ENCODE assay signal across 9 mouse cellular contexts in genomic region chr4:105109199-105109989, GRCm38 (mm10). TPM values are rescaled to one million over a fixed set of nuclear protein-coding genes. Genes with fewer than 3 reads are reported as not detected.
DNase-seq lines count a peak whose midpoint lies in the region; ATAC-seq and TF ChIP-seq lines count a peak whose summit lies in the region.
"Had no signal": no experiment of that assay in that cellular context is flagged by ENCODE, and none has a peak within 500 bp of the region (broad histone marks: within the 10 kb centered on the region; RNA-seq: fewer than 3 reads in every experiment).

Gene Prkaa2, minus strand, starts transcription at chr4:105109890.

- peak within 1 kb of the TSS; percentile 92 for H3K4me2 ChIP-seq in forebrain, postnatal 0 days (ENCODE audit: low read depth)
- H3K4me2 ChIP-seq in neural tube, embryonic 15.5 days, result peak within 1 kb of the TSS; percentile 74

- H3K4me1 ChIP-seq in forebrain, postnatal 0 days (ENCODE audit: insufficient read depth), result peaks cover 8% of the 10 kb centered on the region
- peaks cover 37% of the 10 kb centered on the region for H3K4me1 ChIP-seq in neural tube, embryonic 15.5 days
- peaks cover 12% of the 10 kb centered on the region for H3K4me1 ChIP-seq in testis, adult 2 months (ENCODE audit: control insufficient read depth, insufficient read depth, low read length)

- no peaks in the 10 kb centered on the region for H3K27me3 ChIP-seq in forebrain, postnatal 0 days (ENCODE audit: insufficient read depth, low read length)
- H3K27me3 ChIP-seq in neural tube, embryonic 15.5 days (replicated peaks), result no peaks in the 10 kb centered on the region
- no peaks in the 10 kb centered on the region for H3K27me3 ChIP-seq in testis, adult 2 months (ENCODE audit: control insufficient read depth, insufficient read depth, low read length)

- intact Hi-C loops in heart, postnatal 36 days (cut with DNase I), result loop anchor here (5.0 kb wide), 1 partner anchor 72 kb away; no protein-coding TSS in a partner anchor

- peak; percentile 95 for ATAC-seq in forebrain, postnatal 0 days
- ATAC-seq in neural tube, embryonic 15.5 days (ENCODE audit: low FRiP score), result peak; percentile 87

- peak within 1 kb of the TSS; percentile 95 for H3K9ac ChIP-seq in forebrain, postnatal 0 days
- H3K9ac ChIP-seq in neural tube, embryonic 15.5 days (replicated peaks), result peak within 1 kb of the TSS; percentile 86

- no peak for TF ChIP-seq POLR2A in testis, adult 2 months (IDR thresholded peaks at IDR 0.05; ENCODE audit: control insufficient read depth, low read depth, low read length)

- H3K36me3 ChIP-seq in forebrain, postnatal 0 days (ENCODE audit: insufficient read depth), result no peaks in the 10 kb centered on the region
- H3K36me3 ChIP-seq in neural tube, embryonic 15.5 days, result no peaks in the 10 kb centered on the region
- H3K36me3 ChIP-seq in testis, adult 2 months (ENCODE audit: control insufficient read depth, insufficient read depth, low read length), result no peaks in the 10 kb centered on the region
- H3K36me3 ChIP-seq: G1E had no signal

- WGBS in forebrain, postnatal 0 days, result 1% methylated on average over 76 of the region's 80 CpGs
- 1% methylated on average over 77 of the region's 80 CpGs for WGBS in neural tube, embryonic 15.5 days

- TF ChIP-seq CTCF in forebrain, postnatal 0 days (IDR thresholded peaks at IDR 0.05; ENCODE audit: low read depth), result no peak; the same call in 1 of the 2 replicates
- peak; percentile 55 for TF ChIP-seq CTCF in layer of hippocampus, adult 2 months (conservative IDR thresholded peaks at IDR 0.05)
- TF ChIP-seq CTCF in testis, adult 2 months (IDR thresholded peaks at IDR 0.05; ENCODE audit: control insufficient read depth, insufficient read depth, insufficient replicate concordance, low read depth, low read length), result no peak

- peak within 1 kb of the TSS; percentile 90 for H3K27ac ChIP-seq in forebrain, postnatal 0 days (ENCODE audit: low read depth, low read length)
- peak within 1 kb of the TSS; percentile 98 for H3K27ac ChIP-seq in layer of hippocampus, adult 2 months
- H3K27ac ChIP-seq in neural tube, embryonic 15.5 days (replicated peaks), result peak within 1 kb of the TSS; percentile 90
- H3K27ac ChIP-seq in testis, adult 2 months (ENCODE audit: control insufficient read depth, insufficient read depth, low read depth, low read length), result no peak within 1 kb of the TSS

- H3K4me3 ChIP-seq in forebrain, postnatal 0 days (ENCODE audit: low read depth, low read length), result peak within 1 kb of the TSS; percentile 85
- peak within 1 kb of the TSS; percentile 73 for H3K4me3 ChIP-seq in layer of hippocampus, adult 2 months
- H3K4me3 ChIP-seq in neural tube, embryonic 15.5 days (replicated peaks), result peak within 1 kb of the TSS; percentile 75
- H3K4me3 ChIP-seq in testis, adult 2 months (ENCODE audit: control insufficient read depth, low read depth, low read length), result peak within 1 kb of the TSS; percentile 90

- peak; percentile 5 for DNase-seq in CD4-positive helper T cell, adult 2 months (ENCODE audit: low read depth, low spot score)
- DNase-seq in cerebellum, adult 11-12 months, result peak; percentile 82
- DNase-seq in forebrain, postnatal 0 days, result peak; percentile 82
- peak; percentile 79 to 81 for DNase-seq in heart, postnatal 36 days
- peak; percentile 63 to 80 for DNase-seq in layer of hippocampus, adult 2 months (ENCODE audit: low spot score in 2 of 2)
- peak; percentile 76 to 82 for DNase-seq in lung, adult 18-20 months

- H3K9me3 ChIP-seq in forebrain, postnatal 0 days (ENCODE audit: low read length), result no peaks in the 10 kb centered on the region
- H3K9me3 ChIP-seq in neural tube, embryonic 15.5 days (replicated peaks), result no peaks in the 10 kb centered on the region

RNA-seq across cellular contexts. Expression of gene Prkaa2, which starts in this region (rescaled TPM):
- 24.2 and 29.1 TPM in 2 replicates for total RNA-seq in forebrain, postnatal 0 days (2014; rRNA removed)
- 10.6 and 14.5 TPM in 2 replicates for polyA plus RNA-seq in forebrain, postnatal 0 days (2015; fragmentation: Nextera tagmentation; extraction: Ambion mirVana)
- total RNA-seq in heart, postnatal 36 days (2021), result 10 to 100 TPM; 76.0 to 78.1 TPM
- total RNA-seq in layer of hippocampus, adult 2 months (2021), result 10 to 100 TPM; 16.6 to 18.0 TPM
- 9.6 and 10.7 TPM in 2 replicates for polyA plus RNA-seq in neural tube, embryonic 15.5 days (2015; fragmentation: Nextera tagmentation; extraction: Ambion mirVana)
- 0.37 and 0.38 TPM in 2 replicates for polyA plus RNA-seq in testis, adult 2 months (2012; rRNA removed)
- polyA plus RNA-seq: G1E had no signal

Comparison
In these comparisons a context has a peak if more than half of its experiments do, and no peak if none do; other contexts are left out.
1. DNase-seq: peak in every context shown above with its lines; median percentile 82 in cerebellum, adult 11-12 months; 82 in forebrain, postnatal 0 days; 80 in heart, postnatal 36 days; 79 in lung, adult 18-20 months; 72 in layer of hippocampus, adult 2 months; 5 in CD4-positive helper T cell, adult 2 months.